Mouse (Mus musculus): ENCODE measurements around the gene Rps16. TPM values are rescaled to one million over a fixed set of nuclear protein-coding genes. Genes with fewer than 3 reads are reported as not detected.
A peak's percentile ranks its signal among the peaks of the same experiment; 100 is the strongest.
"Not testable (repeated sequence)": the region's sequence is repeated elsewhere in the genome, so short reads cannot be mapped to it uniquely, and the experiment has no call there.

Rps16 gene
- polyA plus RNA-seq, 1 experiment, result 2,086 TPM

- peaks cover 3% of the 10 kb centered on the region for H3K4me1 ChIP-seq (ENCODE audit: control insufficient read depth, insufficient read depth, low read length)
- H3K27ac ChIP-seq (ENCODE audit: insufficient read depth, low read length), result no peak overlapping the region
Observed at GRCm38 (mm10) chr7:28384162-28384561, 33.7 kb downstream of the Rps16 start.

DNA sequence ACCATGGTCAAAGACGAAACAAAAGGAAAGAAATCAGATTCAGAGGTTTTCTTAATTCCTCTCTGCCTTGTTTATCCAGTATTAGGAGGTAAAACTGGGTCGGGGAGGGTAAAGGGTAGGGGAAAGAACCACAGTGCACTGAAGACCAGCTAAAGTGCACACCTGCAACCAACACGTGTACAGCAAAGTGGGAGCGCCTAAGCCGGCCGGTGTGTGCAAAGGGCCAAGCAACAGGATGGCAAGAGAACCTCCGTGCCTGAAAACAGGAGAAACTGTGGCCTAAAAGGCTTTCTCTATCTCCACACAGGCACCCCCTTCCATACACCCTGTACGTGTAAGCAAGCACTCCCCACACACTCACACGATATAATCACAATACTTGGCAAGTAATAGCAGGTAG is 34.7 kb downstream of the Rps16 start:
- no peaks in the 10 kb centered on the region for H3K27me3 ChIP-seq (ENCODE audit: control insufficient read depth, insufficient read depth, low read length, poor library complexity, severe bottlenecking)
- peaks cover 5% of the 10 kb centered on the region for H3K36me3 ChIP-seq (ENCODE audit: control insufficient read depth, insufficient read depth, low read length, poor library complexity, severe bottlenecking)
- no peak for TF ChIP-seq POLR2A (IDR thresholded peaks at IDR 0.05; ENCODE audit: insufficient read depth, low read length)
- no peak for TF ChIP-seq EP300 (IDR thresholded peaks at IDR 0.05; ENCODE audit: insufficient read depth, low read depth, low read length)
- no peak for TF ChIP-seq CTCF (IDR thresholded peaks at IDR 0.05; ENCODE audit: low read depth, low read length)
- H3K9ac ChIP-seq (ENCODE audit: low read depth, poor library complexity, severe bottlenecking), result no peak overlapping the region
- no peak overlapping the region for H3K4me3 ChIP-seq (ENCODE audit: low read depth, low read length)
- H3K27ac ChIP-seq (ENCODE audit: insufficient read depth, low read length), result no peak overlapping the region
- H3K9me3 ChIP-seq (replicated peaks; ENCODE audit: control insufficient read depth, insufficient read depth, low read length, poor library complexity, severe bottlenecking), result no peaks in the 10 kb centered on the region
- peaks cover 3% of the 10 kb centered on the region for H3K4me1 ChIP-seq (ENCODE audit: control insufficient read depth, insufficient read depth, low read length)

More at GRCm38 (mm10) chr7:28384162-28384561, 33.7 kb downstream of the Rps16 start:
- TF ChIP-seq POLR2A (IDR thresholded peaks at IDR 0.05; ENCODE audit: insufficient read depth, low read length) (no peak), EP300 (IDR thresholded peaks at IDR 0.05; ENCODE audit: insufficient read depth, low read depth, low read length) (no peak), CTCF (IDR thresholded peaks at IDR 0.05; ENCODE audit: low read depth, low read length) (no peak)
- no peak overlapping the region for H3K9ac ChIP-seq (ENCODE audit: low read depth, poor library complexity, severe bottlenecking)
- H3K36me3 ChIP-seq (ENCODE audit: control insufficient read depth, insufficient read depth, low read length, poor library complexity, severe bottlenecking), result peaks cover 2% of the 10 kb centered on the region
- H3K9me3 ChIP-seq (replicated peaks; ENCODE audit: control insufficient read depth, insufficient read depth, low read length, poor library complexity, severe bottlenecking), result no peaks in the 10 kb centered on the region
- H3K27me3 ChIP-seq (ENCODE audit: control insufficient read depth, insufficient read depth, low read length, poor library complexity, severe bottlenecking), result no peaks in the 10 kb centered on the region
- H3K4me3 ChIP-seq (ENCODE audit: low read depth, low read length), result no peak overlapping the region

DNA sequence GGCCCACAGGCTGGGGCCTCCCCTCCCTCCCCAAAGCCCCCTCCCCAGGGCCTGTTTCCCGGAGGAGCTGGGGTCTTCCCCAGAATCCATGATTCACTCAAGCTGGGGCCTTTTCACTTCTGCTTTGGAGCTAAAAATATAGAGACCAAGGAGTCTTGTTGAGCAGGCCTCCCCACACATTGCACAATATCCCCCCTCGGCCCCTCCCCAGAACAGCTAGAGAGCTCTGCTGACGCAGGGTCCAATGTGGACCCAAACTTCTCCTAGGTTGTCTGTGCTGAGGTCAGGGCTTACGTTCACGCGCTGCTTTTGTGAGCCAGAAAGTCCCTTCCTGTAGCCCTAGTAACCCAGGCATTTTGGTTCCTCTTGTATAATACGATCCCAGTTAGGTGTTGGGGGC is 35.6 kb downstream of the Rps16 start:
- Histone ChIP-seq H3K9me3 (replicated peaks; ENCODE audit: control insufficient read depth, insufficient read depth, low read length, poor library complexity, severe bottlenecking) (no peaks in the 10 kb centered on the region), H3K27ac (ENCODE audit: insufficient read depth, low read length) (no peak overlapping the region), H3K4me3 (ENCODE audit: low read depth, low read length) (no peak overlapping the region), H3K36me3 (ENCODE audit: control insufficient read depth, insufficient read depth, low read length, poor library complexity, severe bottlenecking) (peaks cover 5% of the 10 kb centered on the region), H3K27me3 (ENCODE audit: control insufficient read depth, insufficient read depth, low read length, poor library complexity, severe bottlenecking) (no peaks in the 10 kb centered on the region), H3K4me1 (ENCODE audit: control insufficient read depth, insufficient read depth, low read length) (peaks cover 3% of the 10 kb centered on the region), H3K9ac (ENCODE audit: low read depth, poor library complexity, severe bottlenecking) (no peak overlapping the region)
- TF ChIP-seq EP300 (IDR thresholded peaks at IDR 0.05; ENCODE audit: insufficient read depth, low read depth, low read length) (no peak), POLR2A (IDR thresholded peaks at IDR 0.05; ENCODE audit: insufficient read depth, low read length) (no peak), CTCF (IDR thresholded peaks at IDR 0.05; ENCODE audit: low read depth, low read length) (no peak)

GRCm38 (mm10) chr7:28386462-28386861 is 36.0 kb downstream of the Rps16 start:
- H3K4me3 ChIP-seq (ENCODE audit: low read depth, low read length), result no peak overlapping the region
- no peak overlapping the region for H3K9ac ChIP-seq (ENCODE audit: low read depth, poor library complexity, severe bottlenecking)
- peak; percentile 67; the same call in 1 of the 2 replicates for TF ChIP-seq EP300 (IDR thresholded peaks at IDR 0.05; ENCODE audit: insufficient read depth, low read depth, low read length)
- no peak for TF ChIP-seq POLR2A (IDR thresholded peaks at IDR 0.05; ENCODE audit: insufficient read depth, low read length)
- peak; percentile 94 for TF ChIP-seq CTCF (IDR thresholded peaks at IDR 0.05; ENCODE audit: low read depth, low read length)
- H3K9me3 ChIP-seq (replicated peaks; ENCODE audit: control insufficient read depth, insufficient read depth, low read length, poor library complexity, severe bottlenecking), result no peaks in the 10 kb centered on the region
- H3K27me3 ChIP-seq (ENCODE audit: control insufficient read depth, insufficient read depth, low read length, poor library complexity, severe bottlenecking), result no peaks in the 10 kb centered on the region
- peaks cover 5% of the 10 kb centered on the region for H3K36me3 ChIP-seq (ENCODE audit: control insufficient read depth, insufficient read depth, low read length, poor library complexity, severe bottlenecking)
- no peak overlapping the region for H3K27ac ChIP-seq (ENCODE audit: insufficient read depth, low read length)
- H3K4me1 ChIP-seq (ENCODE audit: control insufficient read depth, insufficient read depth, low read length), result peaks cover 3% of the 10 kb centered on the region

DNA sequence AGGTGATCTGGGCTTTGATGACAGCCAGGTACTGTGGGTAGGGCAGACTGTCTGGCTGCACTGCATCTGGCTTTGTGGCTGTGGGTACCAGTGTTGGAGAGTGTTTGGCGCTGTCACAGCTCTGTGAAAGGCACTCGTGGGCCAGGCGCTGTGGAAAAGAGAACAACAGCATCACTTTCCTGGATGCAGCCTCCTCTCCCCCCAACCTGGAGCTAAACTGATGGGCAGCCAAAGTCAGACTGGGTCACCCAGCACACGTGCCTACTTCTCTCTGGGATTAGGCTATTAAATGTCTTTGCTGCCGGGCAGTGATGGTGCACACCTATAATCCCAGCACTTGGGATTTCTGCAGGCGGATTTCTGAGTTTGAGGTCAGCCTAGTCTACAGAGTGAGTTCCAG is 36.4 kb downstream of the Rps16 start:
- H3K4me1 ChIP-seq (ENCODE audit: control insufficient read depth, insufficient read depth, low read length); H3K4me3 ChIP-seq (ENCODE audit: low read depth, low read length); H3K27ac ChIP-seq (ENCODE audit: insufficient read depth, low read length); H3K9me3 ChIP-seq (replicated peaks; ENCODE audit: control insufficient read depth, insufficient read depth, low read length, poor library complexity, severe bottlenecking); H3K27me3 ChIP-seq (ENCODE audit: control insufficient read depth, insufficient read depth, low read length, poor library complexity, severe bottlenecking); H3K9ac ChIP-seq (ENCODE audit: low read depth, poor library complexity, severe bottlenecking); H3K36me3 ChIP-seq (ENCODE audit: control insufficient read depth, insufficient read depth, low read length, poor library complexity, severe bottlenecking): not testable (repeated sequence)

- not testable (repeated sequence) for H3K27ac ChIP-seq (ENCODE audit: insufficient read depth, low read length); H3K27me3 ChIP-seq (ENCODE audit: control insufficient read depth, insufficient read depth, low read length, poor library complexity, severe bottlenecking); H3K4me3 ChIP-seq (ENCODE audit: low read depth, low read length); H3K36me3 ChIP-seq (ENCODE audit: control insufficient read depth, insufficient read depth, low read length, poor library complexity, severe bottlenecking); H3K9ac ChIP-seq (ENCODE audit: low read depth, poor library complexity, severe bottlenecking); H3K9me3 ChIP-seq (replicated peaks; ENCODE audit: control insufficient read depth, insufficient read depth, low read length, poor library complexity, severe bottlenecking); H3K4me1 ChIP-seq (ENCODE audit: control insufficient read depth, insufficient read depth, low read length)
Observed at GRCm38 (mm10) chr7:28387384-28387783, 36.9 kb downstream of the Rps16 start.

All from ES-Bruce4 (cell line).